Mouse (Mus musculus): ENCODE measurements at regions not wholly inside any gene's neighbourhood (a gene's known extent, or its start where the extent isn't known, plus 50 kb on each side); places are given as distances from the start of the nearest gene placed in this dataset.

GRCm38 (mm10) chr3:18620608-18621007, 672.4 kb downstream of the Cypt12 start:
- ATAC-seq (no peak), DNase-seq (no peak)
- no peaks in the 10 kb centered on the region for H3K9me3 ChIP-seq (ENCODE audit: low read length)
- H3K36me3 ChIP-seq (replicated peaks; ENCODE audit: insufficient read depth, low read length) = no peaks in the 10 kb centered on the region
- no peak overlapping the region for H3K27ac ChIP-seq (ENCODE audit: low read depth)
- H3K4me1 ChIP-seq (ENCODE audit: insufficient read depth) = 0 out of 2 replicates have a peak, but pooled peaks cover 7% of the 10 kb centered on the region
- no peak overlapping the region for H3K4me2 ChIP-seq (ENCODE audit: low read depth, low read length)
- H3K4me3 ChIP-seq (ENCODE audit: low read depth, low read length) = no peak overlapping the region
- H3K27me3 ChIP-seq (ENCODE audit: insufficient read depth, low read length) = no peaks in the 10 kb centered on the region
- H3K9ac ChIP-seq (replicated peaks) = no peak overlapping the region
- no peak for TF ChIP-seq EP300 (IDR thresholded peaks at IDR 0.05; ENCODE audit: low read depth)
- TF ChIP-seq CTCF (IDR thresholded peaks at IDR 0.05; ENCODE audit: low read depth) = no peak
- WGBS (ENCODE audit: insufficient replicate concordance) = 48% methylated on average over 7 of the region's 7 CpGs

GRCm38 (mm10) chr3:18623831-18624304, 675.7 kb downstream of the Cypt12 start:
- peak; percentile 71 for TF ChIP-seq CTCF (IDR thresholded peaks at IDR 0.05; ENCODE audit: low read depth)
- no peak for TF ChIP-seq EP300 (IDR thresholded peaks at IDR 0.05; ENCODE audit: low read depth)
- Histone ChIP-seq H3K4me1 (ENCODE audit: insufficient read depth) (0 out of 2 replicates have a peak, but pooled peaks cover 11% of the 10 kb centered on the region), H3K27me3 (ENCODE audit: insufficient read depth, low read length) (no peaks in the 10 kb centered on the region), H3K9me3 (ENCODE audit: low read length) (no peaks in the 10 kb centered on the region), H3K4me3 (ENCODE audit: low read depth, low read length) (0 out of 2 replicates have a peak overlapping the region, but pooled peaks have one; percentile 33), H3K4me2 (ENCODE audit: low read depth, low read length) (peak overlapping the region; percentile 64), H3K27ac (ENCODE audit: low read depth) (peak overlapping the region; percentile 45; the same call in 1 of the 2 replicates), H3K36me3 (replicated peaks; ENCODE audit: insufficient read depth, low read length) (no peaks in the 10 kb centered on the region), H3K9ac (replicated peaks) (no peak overlapping the region)
- WGBS (ENCODE audit: insufficient replicate concordance) = under 1% methylated on average over 4 of the region's 4 CpGs
- ATAC-seq = peak; percentile 76
- DNase-seq = peak; percentile 54

GRCm38 (mm10) chr3:18624381-18625145, 676.4 kb downstream of the Cypt12 start:
- 0 out of 2 replicates have a peak, but pooled peaks cover 11% of the 10 kb centered on the region for H3K4me1 ChIP-seq (ENCODE audit: insufficient read depth)
- H3K4me3 ChIP-seq (ENCODE audit: low read depth, low read length) = peak overlapping the region; percentile 33
- peak overlapping the region; percentile 45; the same call in 1 of the 2 replicates for H3K27ac ChIP-seq (ENCODE audit: low read depth)
- TF ChIP-seq EP300 (IDR thresholded peaks at IDR 0.05; ENCODE audit: low read depth) = no peak
- no peak for TF ChIP-seq CTCF (IDR thresholded peaks at IDR 0.05; ENCODE audit: low read depth)
- H3K36me3 ChIP-seq (replicated peaks; ENCODE audit: insufficient read depth, low read length) = no peaks in the 10 kb centered on the region
- ATAC-seq (peak; percentile 26; the same call in 1 of the 2 replicates), DNase-seq (peak; percentile 26)
- no peaks in the 10 kb centered on the region for H3K9me3 ChIP-seq (ENCODE audit: low read length)
- H3K4me2 ChIP-seq (ENCODE audit: low read depth, low read length) = peak overlapping the region; percentile 64
- peak overlapping the region; percentile 5; the same call in 1 of the 2 replicates for H3K9ac ChIP-seq (replicated peaks)
- WGBS (ENCODE audit: insufficient replicate concordance) = 7% methylated on average over 10 of the region's 10 CpGs
- no peaks in the 10 kb centered on the region for H3K27me3 ChIP-seq (ENCODE audit: insufficient read depth, low read length)

- ATAC-seq (peak; percentile 44; the same call in 1 of the 2 replicates), DNase-seq (no peak)
- H3K36me3 ChIP-seq (replicated peaks; ENCODE audit: insufficient read depth, low read length) = no peaks in the 10 kb centered on the region
- H3K9ac ChIP-seq (replicated peaks) = no peak overlapping the region
- TF ChIP-seq EP300 (IDR thresholded peaks at IDR 0.05; ENCODE audit: low read depth) (no peak), CTCF (IDR thresholded peaks at IDR 0.05; ENCODE audit: low read depth) (no peak)
- 0 out of 2 replicates have a peak, but pooled peaks cover 11% of the 10 kb centered on the region for H3K4me1 ChIP-seq (ENCODE audit: insufficient read depth)
- no peaks in the 10 kb centered on the region for H3K9me3 ChIP-seq (ENCODE audit: low read length)
- H3K27ac ChIP-seq (ENCODE audit: low read depth) = 0 out of 2 replicates have a peak overlapping the region, but pooled peaks have one; percentile 45
- peak overlapping the region; percentile 33 for H3K4me3 ChIP-seq (ENCODE audit: low read depth, low read length)
- H3K27me3 ChIP-seq (ENCODE audit: insufficient read depth, low read length) = no peaks in the 10 kb centered on the region
- H3K4me2 ChIP-seq (ENCODE audit: low read depth, low read length) = peak overlapping the region; percentile 64
- WGBS (ENCODE audit: insufficient replicate concordance) = 7% methylated on average over 32 of the region's 32 CpGs
Observed at GRCm38 (mm10) chr3:18625395-18626328, 677.5 kb downstream of the Cypt12 start.

DNA sequence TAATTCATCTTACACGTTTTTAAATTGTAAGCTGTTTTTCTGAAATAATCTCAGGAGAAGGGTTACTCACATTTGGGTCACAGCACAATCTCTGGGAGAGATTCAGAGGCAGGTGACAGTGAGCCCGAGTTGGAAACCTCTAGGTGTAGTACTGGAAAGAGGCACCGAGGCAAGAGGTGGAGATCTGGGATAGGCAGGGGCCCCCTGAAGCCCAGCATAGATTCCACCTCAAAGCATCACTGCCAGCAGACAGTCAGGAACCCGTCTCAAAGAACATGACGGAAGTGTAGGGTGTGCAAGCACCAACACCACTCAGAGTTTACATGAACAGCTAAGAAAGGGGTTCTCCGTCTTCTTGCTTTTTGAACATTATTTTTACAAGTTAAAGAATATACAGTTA, 678.2 kb downstream of the Cypt12 start:
- H3K4me1 ChIP-seq (ENCODE audit: insufficient read depth) = 0 out of 2 replicates have a peak, but pooled peaks cover 11% of the 10 kb centered on the region
- no peak overlapping the region for H3K9ac ChIP-seq (replicated peaks)
- WGBS (ENCODE audit: insufficient replicate concordance) = 57% methylated on average over 6 of the region's 6 CpGs
- no peaks in the 10 kb centered on the region for H3K27me3 ChIP-seq (ENCODE audit: insufficient read depth, low read length)
- no peak for TF ChIP-seq EP300 (IDR thresholded peaks at IDR 0.05; ENCODE audit: low read depth)
- no peak for TF ChIP-seq CTCF (IDR thresholded peaks at IDR 0.05; ENCODE audit: low read depth)
- no peaks in the 10 kb centered on the region for H3K9me3 ChIP-seq (ENCODE audit: low read length)
- no peak overlapping the region for H3K4me3 ChIP-seq (ENCODE audit: low read depth, low read length)
- ATAC-seq (no peak), DNase-seq (no peak)
- H3K27ac ChIP-seq (ENCODE audit: low read depth) = no peak overlapping the region
- no peak overlapping the region for H3K4me2 ChIP-seq (ENCODE audit: low read depth, low read length)
- no peaks in the 10 kb centered on the region for H3K36me3 ChIP-seq (replicated peaks; ENCODE audit: insufficient read depth, low read length)

Data from liver, postnatal 0 days (tissue).